Mouse (Mus musculus) embryo, embryonic 11 days (tissue): ENCODE results near the gene Cfap126.
"Not testable (repeated sequence)": the region's sequence is repeated elsewhere in the genome, so short reads cannot be mapped to it uniquely, and the experiment has no call there.

Source experiments
- DNase-seq: peaks from one replicate; pipeline ENCODE4 v3.0.0-alpha.2; 2015

The Cfap126 gene

GRCm38 (mm10) chr1:171113873-171114299, at the start of gene Cfap126:
Gene Cfap126 (plus strand): TSS chr1:171113918.
- peak; percentile 82 for DNase-seq

GRCm38 (mm10) chr1:171064491-171065242, 49.1 kb upstream of the Cfap126 start, which contains the start of gene Fcgr3:
Gene Fcgr3 (minus strand): TSS chr1:171064935.
- DNase-seq: peak; percentile 86

GRCm38 (mm10) chr1:171065243-171065587, 48.5 kb upstream of the Cfap126 start:
- not testable (repeated sequence) for DNase-seq

GRCm38 (mm10) chr1:171065768-171066167, 48.0 kb upstream of the Cfap126 start:
- not testable (repeated sequence) for DNase-seq

GRCm38 (mm10) chr1:171066583-171066982, 47.1 kb upstream of the Cfap126 start:
- not testable (repeated sequence) for DNase-seq

- DNase-seq: not testable (repeated sequence)
Observed at GRCm38 (mm10) chr1:171067928-171068327, 45.8 kb upstream of the Cfap126 start.

GRCm38 (mm10) chr1:171069508-171069907, 44.2 kb upstream of the Cfap126 start:
- DNase-seq: peak; percentile 38

- DNase-seq: not testable (repeated sequence)
Observed at GRCm38 (mm10) chr1:171070879-171071278, 42.8 kb upstream of the Cfap126 start.

GRCm38 (mm10) chr1:171071726-171072125, 42.0 kb upstream of the Cfap126 start:
- not testable (repeated sequence) for DNase-seq

GRCm38 (mm10) chr1:171072217-171072616, 41.5 kb upstream of the Cfap126 start:
- not testable (repeated sequence) for DNase-seq

GRCm38 (mm10) chr1:171074283-171074682, 39.4 kb upstream of the Cfap126 start:
- peak; percentile 47 for DNase-seq

GRCm38 (mm10) chr1:171076176-171076575, 37.5 kb upstream of the Cfap126 start:
- DNase-seq: not testable (repeated sequence)

GRCm38 (mm10) chr1:171077192-171077591, 36.5 kb upstream of the Cfap126 start:
- not testable (repeated sequence) for DNase-seq

- DNase-seq: not testable (repeated sequence)
Observed at GRCm38 (mm10) chr1:171077955-171078354, 35.8 kb upstream of the Cfap126 start.

- DNase-seq: not testable (repeated sequence)
Observed at GRCm38 (mm10) chr1:171078419-171078818, 35.3 kb upstream of the Cfap126 start.

- not testable (repeated sequence) for DNase-seq
Observed at GRCm38 (mm10) chr1:171079345-171079744, 34.4 kb upstream of the Cfap126 start.

GRCm38 (mm10) chr1:171079825-171080224, 33.9 kb upstream of the Cfap126 start:
- DNase-seq: not testable (repeated sequence)

- DNase-seq: not testable (repeated sequence)
Observed at GRCm38 (mm10) chr1:171081512-171082231, 32.0 kb upstream of the Cfap126 start.

GRCm38 (mm10) chr1:171085718-171086117, 28.0 kb upstream of the Cfap126 start:
- peak; percentile 57 for DNase-seq

GRCm38 (mm10) chr1:171088237-171088869, 25.4 kb upstream of the Cfap126 start:
- peak; percentile 39 for DNase-seq

GRCm38 (mm10) chr1:171089891-171090290, 23.8 kb upstream of the Cfap126 start:
- DNase-seq: no peak

GRCm38 (mm10) chr1:171090761-171091160, 23.0 kb upstream of the Cfap126 start:
- DNase-seq: no peak

- no peak for DNase-seq
Observed at GRCm38 (mm10) chr1:171094424-171094823, 19.3 kb upstream of the Cfap126 start.
